Mouse (Mus musculus): ENCODE results near the gene Wwp2. TPM values are rescaled to one million over a fixed set of nuclear protein-coding genes. Genes with fewer than 3 reads are reported as not detected.

The Wwp2 gene
- total and polyA plus RNA-seq, 3 experiments: 21.8 to 31.5 TPM; not detected in 1

DNA sequence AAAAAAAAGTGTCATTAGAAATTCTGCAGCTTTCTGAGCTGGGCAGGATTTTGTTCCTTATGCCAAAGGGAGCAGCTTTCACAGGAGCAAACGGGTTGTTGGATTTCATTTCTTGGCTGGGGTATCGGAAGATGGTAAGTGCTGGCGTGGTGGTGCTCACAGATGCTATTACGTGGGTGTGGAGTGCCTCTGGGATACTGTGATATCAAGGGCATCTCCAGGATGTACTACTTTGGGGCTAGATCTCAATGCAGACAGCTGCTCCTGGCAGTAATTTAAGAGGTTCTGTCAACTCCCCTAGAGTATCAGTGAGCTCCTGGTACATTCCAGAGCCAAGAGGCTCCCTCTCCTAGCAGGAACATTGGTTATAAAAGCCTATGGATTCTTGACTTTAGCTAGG, 110.0 kb downstream of the Wwp2 start:
- H3K27me3 ChIP-seq (ENCODE audit: control insufficient read depth in 1 of 2, insufficient read depth in 2 of 2, low read length in 2 of 2): no peaks in the 10 kb centered on the region
- DNase-seq (ENCODE audit: low read depth, low spot score): no peak
- H3K9me3 ChIP-seq (replicated peaks; ENCODE audit: insufficient read depth, low read length): no peaks in the 10 kb centered on the region
- no peak overlapping the region for H3K27ac ChIP-seq (ENCODE audit: control insufficient read depth, low read depth, low read length)
- no peaks in the 10 kb centered on the region; a peak in 2 of 4 replicates for H3K36me3 ChIP-seq (ENCODE audit: control insufficient read depth in 1 of 2, insufficient read depth in 2 of 2, low read length in 2 of 2)
- no peak for TF ChIP-seq MXI1 (IDR thresholded peaks at IDR 0.05; ENCODE audit: low read depth, low read length)
- TF ChIP-seq MAX (IDR thresholded peaks at IDR 0.05; ENCODE audit: low read length): no peak
- no peak for TF ChIP-seq GATA1 (IDR thresholded peaks at IDR 0.05; ENCODE audit: low read depth, low read length)
- TF ChIP-seq ZC3H11A (IDR thresholded peaks at IDR 0.05; ENCODE audit: low read depth, low read length): no peak
- no peak for TF ChIP-seq POLR2AphosphoS5 (IDR thresholded peaks at IDR 0.05; ENCODE audit: borderline replicate concordance, low read depth, low read length)
- no peak for TF ChIP-seq MAFK (IDR thresholded peaks at IDR 0.05; ENCODE audit: borderline replicate concordance, low read depth, low read length)
- TF ChIP-seq CTCF (IDR thresholded peaks at IDR 0.05 in 2 of 3, conservative IDR thresholded peaks at IDR 0.05 in 1 of 3; ENCODE audit: control insufficient read depth in 1 of 3, insufficient read depth in 1 of 3, low read depth in 2 of 3, low read length in 3 of 3, poor library complexity in 1 of 3, severe bottlenecking in 1 of 3): no peak
- TF ChIP-seq UBTF (IDR thresholded peaks at IDR 0.05; ENCODE audit: borderline replicate concordance, insufficient read depth, low read depth, low read length): no peak
- no peak for TF ChIP-seq E2F4 (IDR thresholded peaks at IDR 0.05; ENCODE audit: borderline replicate concordance, low read depth, low read length)
- no peak for TF ChIP-seq RAD21 (IDR thresholded peaks at IDR 0.05; ENCODE audit: low read depth, low read length)
- no peak for TF ChIP-seq MEF2A (IDR thresholded peaks at IDR 0.05; ENCODE audit: extremely low read depth, insufficient replicate concordance, low read depth, low read length, poor library complexity, severe bottlenecking)
- TF ChIP-seq USF1 (IDR thresholded peaks at IDR 0.05; ENCODE audit: low read depth, low read length): no peak
- no peak for TF ChIP-seq ZMIZ1 (IDR thresholded peaks at IDR 0.05; ENCODE audit: low read depth, low read length)
- H3K79me2 ChIP-seq (ENCODE audit: control insufficient read depth, insufficient read depth, low read length, poor library complexity): no peaks in the 10 kb centered on the region
- no peak overlapping the region for H3K4me3 ChIP-seq (ENCODE audit: control insufficient read depth in 1 of 2, insufficient read depth in 1 of 2, low read depth in 2 of 2, low read length in 2 of 2)
- H3K9ac ChIP-seq (ENCODE audit: control insufficient read depth, low read depth, low read length, poor library complexity, severe bottlenecking): no peak overlapping the region
- no peaks in the 10 kb centered on the region for H3K4me1 ChIP-seq (ENCODE audit: control insufficient read depth in 1 of 2, insufficient read depth in 2 of 2, low read length in 2 of 2)

DNA sequence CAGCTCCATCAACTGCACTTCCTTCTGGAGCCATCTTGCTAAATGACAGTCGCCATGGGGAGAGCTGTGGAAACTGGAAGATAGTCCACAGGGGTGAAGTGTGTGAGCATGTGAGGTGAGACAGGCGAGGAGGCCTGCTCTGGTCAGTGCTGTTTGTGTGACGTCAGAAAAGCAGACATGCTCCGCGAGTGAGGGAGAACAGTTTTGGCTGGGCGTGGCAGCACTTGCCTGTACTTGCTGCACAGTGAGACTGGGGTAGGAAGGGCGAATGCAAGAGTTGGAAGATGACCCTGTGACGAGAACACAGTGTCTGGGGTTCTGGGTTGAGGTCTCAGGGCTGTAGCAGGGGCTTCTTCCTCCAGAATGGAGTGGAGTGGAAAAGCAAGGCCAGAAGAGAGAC, 110.7 kb downstream of the Wwp2 start:
- Histone ChIP-seq H3K36me3 (ENCODE audit: control insufficient read depth in 1 of 2, insufficient read depth in 2 of 2, low read length in 2 of 2) (no peaks in the 10 kb centered on the region; a peak in 1 of 4 replicates), H3K27me3 (ENCODE audit: control insufficient read depth in 1 of 2, insufficient read depth in 2 of 2, low read length in 2 of 2) (no peaks in the 10 kb centered on the region), H3K4me1 (ENCODE audit: control insufficient read depth in 1 of 2, insufficient read depth in 2 of 2, low read length in 2 of 2) (no peaks in the 10 kb centered on the region; a peak in 1 of 4 replicates), H3K27ac (ENCODE audit: control insufficient read depth, low read depth, low read length) (no peak overlapping the region), H3K4me3 (ENCODE audit: control insufficient read depth in 1 of 2, insufficient read depth in 1 of 2, low read depth in 2 of 2, low read length in 2 of 2) (no peak overlapping the region), H3K9ac (ENCODE audit: control insufficient read depth, low read depth, low read length, poor library complexity, severe bottlenecking) (no peak overlapping the region), H3K9me3 (replicated peaks; ENCODE audit: insufficient read depth, low read length) (no peaks in the 10 kb centered on the region), H3K79me2 (ENCODE audit: control insufficient read depth, insufficient read depth, low read length, poor library complexity) (no peaks in the 10 kb centered on the region)
- DNase-seq (ENCODE audit: low read depth, low spot score): no peak
- TF ChIP-seq TAL1 (IDR thresholded peaks at IDR 0.05; ENCODE audit: low read length) (no peak), POLR2AphosphoS2 (IDR thresholded peaks at IDR 0.05; ENCODE audit: low read length) (no peak), HCFC1 (IDR thresholded peaks at IDR 0.05; ENCODE audit: low read depth, low read length) (no peak), ZC3H11A (IDR thresholded peaks at IDR 0.05; ENCODE audit: low read depth, low read length) (no peak), MXI1 (IDR thresholded peaks at IDR 0.05; ENCODE audit: low read depth, low read length) (no peak), POLR2AphosphoS5 (IDR thresholded peaks at IDR 0.05; ENCODE audit: borderline replicate concordance, low read depth, low read length) (no peak), ZKSCAN1 (IDR thresholded peaks at IDR 0.05; ENCODE audit: low read depth, low read length) (no peak), ELF1 (IDR thresholded peaks at IDR 0.05; ENCODE audit: low read depth, low read length) (no peak), USF2 (IDR thresholded peaks at IDR 0.05; ENCODE audit: borderline replicate concordance in 1 of 2, insufficient read depth in 1 of 2, low read depth in 1 of 2, low read length in 2 of 2) (no peak), BHLHE40 (IDR thresholded peaks at IDR 0.05; ENCODE audit: borderline replicate concordance, low read depth, low read length) (no peak), ZMIZ1 (IDR thresholded peaks at IDR 0.05; ENCODE audit: low read depth, low read length) (no peak)

Measured in MEL (cell line).